Mouse (Mus musculus) forebrain, embryonic 13.5 days (tissue): ENCODE measurements at regions not wholly inside any gene's neighbourhood (a gene's known extent, or its start where the extent isn't known, plus 50 kb on each side); places are given as distances from the start of the nearest gene placed in this dataset.
A peak's percentile ranks its signal among the peaks of the same experiment; 100 is the strongest.

Source experiments
- ATAC-seq: fragments of 200-750 bp; cut with Nextera tagmentation; 2 replicates; pipeline ENCODE4 v1.8.0; 2017
- H3K27ac ChIP-seq: fragments of 300-500 bp; sonication (generic); 2 replicates; pipeline ENCODE4 v1.5.1; 2015; ENCODE audit warnings: inconsistent platforms, mild to moderate bottlenecking, moderate library complexity
- H3K27me3 ChIP-seq: fragments of 300-500 bp; sonication (generic); 2 replicates; pipeline ENCODE4 v1.6.1; 2015; ENCODE audit warnings: mild to moderate bottlenecking, inconsistent platforms
- H3K36me3 ChIP-seq: fragments of 300-500 bp; sonication (generic); 2 replicates; pipeline ENCODE4 v1.6.1; 2015; ENCODE audit warnings: mild to moderate bottlenecking, inconsistent platforms; ENCODE audit not compliant: poor library complexity, severe bottlenecking
- H3K4me1 ChIP-seq: fragments of 300-500 bp; sonication (generic); 2 replicates; pipeline ENCODE4 v1.6.1; 2015; ENCODE audit warnings: inconsistent platforms
- H3K4me2 ChIP-seq: fragments of 300-500 bp; sonication (generic); 2 replicates; pipeline ENCODE4 v1.6.1; 2015; ENCODE audit warnings: inconsistent platforms, mild to moderate bottlenecking, moderate library complexity
- H3K4me3 ChIP-seq: fragments of 300-500 bp; sonication (generic); 2 replicates; pipeline ENCODE4 v1.5.1; 2015; ENCODE audit warnings: mild to moderate bottlenecking, inconsistent platforms
- H3K9ac ChIP-seq: fragments of 300-500 bp; sonication (generic); 2 replicates; pipeline ENCODE4 v1.6.1; 2015; ENCODE audit warnings: mild to moderate bottlenecking, inconsistent platforms
- H3K9me3 ChIP-seq: fragments of 300-500 bp; sonication (generic); replicated peaks from 2 replicates; pipeline ENCODE4 v1.6.1; 2016; ENCODE audit warnings: inconsistent platforms
- WGBS: fragments of 180-500 bp; shearing (Covaris S2); methylation state at CpG from one replicate; pipeline ENCODE4 v1.1.7; 2015; 5-methylcytosine and 5-hydroxymethylcytosine counted together

DNA sequence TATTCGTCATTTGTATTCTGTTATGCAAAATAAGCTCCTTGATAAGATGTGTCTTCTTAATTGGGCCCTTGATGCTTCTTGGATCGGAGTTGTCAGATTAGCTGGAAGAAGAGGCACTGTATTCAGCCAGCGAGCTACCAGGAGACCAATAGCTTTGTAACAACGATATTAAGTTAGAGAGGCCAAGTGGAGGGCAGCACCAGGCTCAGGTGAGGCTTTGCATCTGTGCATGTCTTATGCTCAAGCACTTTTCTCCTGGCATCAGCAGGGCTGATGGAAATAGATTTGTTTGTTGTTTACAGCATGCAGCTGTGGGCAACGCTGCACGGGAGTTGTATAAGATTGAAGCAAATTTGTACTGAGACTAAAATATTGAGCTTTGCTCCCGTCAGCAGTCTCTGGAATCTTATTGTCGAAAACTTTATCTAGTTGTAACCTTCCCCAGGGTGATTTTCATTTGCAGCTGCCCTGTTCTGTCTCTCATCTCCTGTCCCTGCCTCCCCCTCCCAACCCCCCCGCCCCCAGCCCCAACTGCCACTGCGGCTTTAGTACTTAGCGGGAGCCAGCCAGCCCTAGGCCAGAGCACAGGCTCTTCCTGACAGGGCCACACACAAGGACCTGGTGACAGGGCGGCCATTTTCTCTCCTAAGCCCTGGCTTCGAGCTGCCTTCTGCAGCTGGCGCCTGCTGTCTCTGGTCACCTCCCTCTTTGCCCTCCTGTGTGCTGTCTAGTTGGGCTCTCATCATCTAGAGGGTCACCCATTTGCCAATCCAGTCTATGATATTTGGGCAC, 247.3 kb downstream of the Tshz3 start:
- Histone ChIP-seq H3K27me3 (no peaks in the 10 kb centered on the region), H3K9me3 (no peaks in the 10 kb centered on the region), H3K36me3 (no peaks in the 10 kb centered on the region), H3K4me2 (no peak overlapping the region), H3K9ac (no peak overlapping the region), H3K4me3 (no peak overlapping the region), H3K4me1 (peaks cover 9% of the 10 kb centered on the region; the same call in 1 of the 2 replicates), H3K27ac (no peak overlapping the region)
- 69% methylated on average over 14 of the region's 14 CpGs for whole genome bisulfite sequencing
- no peak for ATAC-seq

DNA sequence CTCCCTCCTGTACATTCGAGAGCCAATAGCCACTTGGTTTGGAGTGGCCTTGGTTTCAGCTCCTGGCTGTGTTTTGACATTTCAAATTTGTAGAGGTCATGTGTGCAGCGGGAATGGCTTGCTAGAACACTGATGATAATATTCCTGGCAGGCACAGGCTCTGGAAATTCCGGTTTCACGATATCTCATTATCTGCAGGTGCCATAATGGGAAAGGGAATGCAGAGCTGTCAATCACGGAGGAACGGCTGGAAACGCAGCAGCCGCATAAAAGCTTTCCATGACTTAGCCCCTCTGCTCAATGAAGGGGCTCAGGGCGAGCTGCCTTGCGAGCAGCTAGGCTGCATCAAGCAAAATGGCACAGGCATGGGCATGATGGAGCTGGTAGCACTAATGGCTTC, 251.6 kb downstream of the Tshz3 start:
- H3K4me3 ChIP-seq: no peak overlapping the region
- no peaks in the 10 kb centered on the region for H3K36me3 ChIP-seq
- peak; percentile 50; the same call in 1 of the 2 replicates for ATAC-seq
- no peak overlapping the region for H3K27ac ChIP-seq
- peaks cover 9% of the 10 kb centered on the region; the same call in 1 of the 2 replicates for H3K4me1 ChIP-seq
- WGBS: 41% methylated on average over 10 of the region's 10 CpGs
- H3K9ac ChIP-seq: no peak overlapping the region
- H3K4me2 ChIP-seq: no peak overlapping the region
- no peaks in the 10 kb centered on the region for H3K27me3 ChIP-seq
- no peaks in the 10 kb centered on the region for H3K9me3 ChIP-seq

DNA sequence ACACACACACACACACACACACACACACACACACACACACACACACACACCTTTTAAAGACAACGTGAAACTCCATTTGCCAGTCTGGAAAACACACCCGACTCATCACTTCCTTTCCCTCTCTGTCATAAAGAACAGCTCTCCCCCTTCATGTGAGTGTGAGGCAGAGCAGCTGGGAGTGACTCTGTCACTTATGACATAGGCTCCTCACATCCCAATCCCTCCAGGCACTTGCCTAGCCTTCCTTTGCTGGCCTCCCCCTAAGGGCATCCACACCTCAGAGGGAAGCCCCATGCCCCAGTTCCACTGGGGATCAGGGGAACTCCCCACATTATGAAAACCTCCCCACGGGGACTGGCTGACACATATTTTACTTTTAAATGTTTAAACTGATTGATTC, 257.5 kb downstream of the Tshz3 start:
- no peak overlapping the region for H3K4me3 ChIP-seq
- no peak for ATAC-seq
- H3K36me3 ChIP-seq: no peaks in the 10 kb centered on the region
- WGBS: 81% methylated on average over 2 of the region's 3 CpGs
- no peak overlapping the region for H3K4me2 ChIP-seq
- peaks cover 6% of the 10 kb centered on the region; the same call in 1 of the 2 replicates for H3K9me3 ChIP-seq
- H3K27me3 ChIP-seq: no peaks in the 10 kb centered on the region
- H3K4me1 ChIP-seq: no peaks in the 10 kb centered on the region
- H3K9ac ChIP-seq: no peak overlapping the region
- no peak overlapping the region for H3K27ac ChIP-seq

DNA sequence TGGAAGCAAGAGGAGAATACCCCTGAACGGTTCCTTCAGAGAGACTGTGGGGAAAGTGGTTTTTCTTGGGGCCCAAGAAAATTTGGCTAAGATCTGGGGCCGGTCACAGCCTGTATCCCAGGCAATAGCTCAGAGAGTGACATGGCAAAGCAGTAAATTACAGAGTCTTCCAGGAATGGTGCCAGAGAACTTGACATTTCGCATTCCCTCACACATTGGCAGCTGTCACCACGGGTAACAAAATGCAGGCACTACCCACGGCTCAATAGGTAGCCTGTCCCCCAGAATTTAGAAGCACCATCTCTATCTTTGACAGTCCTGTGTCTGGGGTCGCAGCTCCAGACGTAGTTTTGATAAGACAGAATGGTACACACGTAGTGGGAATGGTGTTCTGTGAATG, 260.3 kb downstream of the Tshz3 start:
- H3K9me3 ChIP-seq: peaks cover 6% of the 10 kb centered on the region; the same call in 1 of the 2 replicates
- no peak overlapping the region for H3K27ac ChIP-seq
- no peak overlapping the region for H3K4me3 ChIP-seq
- no peaks in the 10 kb centered on the region for H3K36me3 ChIP-seq
- no peaks in the 10 kb centered on the region for H3K4me1 ChIP-seq
- ATAC-seq: no peak
- H3K9ac ChIP-seq: no peak overlapping the region
- 84% methylated on average over 8 of the region's 8 CpGs for WGBS
- no peak overlapping the region for H3K4me2 ChIP-seq
- no peaks in the 10 kb centered on the region for H3K27me3 ChIP-seq

GRCm38 (mm10) chr7:36971772-36972171, 273.9 kb downstream of the Tshz3 start:
- Histone ChIP-seq H3K9me3 (no peaks in the 10 kb centered on the region), H3K27me3 (0 out of 2 replicates have a peak, but pooled peaks cover 5% of the 10 kb centered on the region), H3K4me1 (peaks cover 13% of the 10 kb centered on the region; the same call in 1 of the 2 replicates), H3K4me3 (no peak overlapping the region), H3K4me2 (no peak overlapping the region), H3K36me3 (no peaks in the 10 kb centered on the region), H3K27ac (no peak overlapping the region), H3K9ac (no peak overlapping the region)
- ATAC-seq: no peak
- 77% methylated on average over 7 of the region's 7 CpGs for WGBS

DNA sequence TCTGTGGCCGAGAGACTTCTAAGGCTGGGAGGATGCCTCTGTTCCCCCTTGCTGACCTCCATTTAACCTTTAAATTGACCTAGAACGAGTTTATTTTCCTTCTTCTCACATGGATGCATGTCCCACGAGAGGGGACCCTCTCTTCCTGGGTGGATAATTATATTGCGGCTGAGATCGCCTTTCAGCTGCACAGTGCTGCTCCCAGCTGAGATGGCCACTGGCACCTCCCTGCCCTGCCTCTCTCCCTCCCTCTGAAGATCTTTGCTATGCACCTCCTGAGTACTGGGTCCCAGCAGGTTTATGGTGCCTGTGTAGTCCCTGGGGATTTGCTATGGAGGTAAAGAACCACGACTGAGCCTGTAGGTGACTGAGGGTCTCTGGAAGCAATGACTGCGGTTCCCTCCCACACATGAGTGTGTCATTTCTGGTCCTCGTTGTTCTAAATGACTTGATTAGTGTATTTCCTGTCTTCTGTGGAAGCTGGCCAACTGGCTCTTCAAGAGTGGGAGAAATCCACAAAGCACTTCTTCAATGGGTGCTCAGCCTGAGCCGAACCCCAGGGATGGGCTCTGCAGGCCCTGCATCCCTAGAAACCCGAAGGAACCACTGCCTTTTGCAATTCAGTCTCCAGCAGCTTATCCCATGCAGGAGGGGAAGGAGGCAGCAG, 275.9 kb downstream of the Tshz3 start:
- H3K9me3 ChIP-seq: no peaks in the 10 kb centered on the region
- no peak overlapping the region for H3K4me2 ChIP-seq
- no peak overlapping the region for H3K9ac ChIP-seq
- ATAC-seq: no peak
- no peak overlapping the region for H3K27ac ChIP-seq
- H3K4me3 ChIP-seq: no peak overlapping the region
- H3K36me3 ChIP-seq: no peaks in the 10 kb centered on the region
- 45% methylated on average over 10 of the region's 10 CpGs for WGBS
- peaks cover 24% of the 10 kb centered on the region for H3K4me1 ChIP-seq
- 0 out of 2 replicates have a peak, but pooled peaks cover 5% of the 10 kb centered on the region for H3K27me3 ChIP-seq

DNA sequence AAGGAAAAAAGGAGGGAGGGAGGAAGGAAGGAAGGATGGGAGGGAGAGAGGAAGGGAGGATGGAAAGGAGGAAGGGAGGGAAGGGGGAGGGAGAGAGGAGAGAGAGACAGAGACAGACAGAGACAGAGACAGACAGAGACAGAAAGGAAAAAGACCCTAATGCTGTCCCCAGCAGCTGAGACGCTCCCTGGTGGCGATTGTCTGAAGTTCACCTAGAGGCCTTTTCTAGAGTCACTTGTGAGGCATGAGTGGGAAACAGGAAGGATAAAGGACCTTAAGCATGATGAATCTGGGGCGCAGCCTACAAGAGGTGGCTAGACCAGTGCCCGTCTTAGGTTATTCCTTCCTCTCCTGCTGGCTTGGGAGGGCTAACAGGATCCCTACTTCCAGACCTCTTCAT, 276.7 kb downstream of the Tshz3 start:
- Histone ChIP-seq H3K4me3 (no peak overlapping the region), H3K4me1 (peaks cover 17% of the 10 kb centered on the region), H3K27ac (no peak overlapping the region), H3K9ac (no peak overlapping the region), H3K9me3 (no peaks in the 10 kb centered on the region), H3K27me3 (0 out of 2 replicates have a peak, but pooled peaks cover 5% of the 10 kb centered on the region), H3K4me2 (no peak overlapping the region), H3K36me3 (no peaks in the 10 kb centered on the region)
- WGBS: 43% methylated on average over 4 of the region's 4 CpGs
- ATAC-seq: no peak

DNA sequence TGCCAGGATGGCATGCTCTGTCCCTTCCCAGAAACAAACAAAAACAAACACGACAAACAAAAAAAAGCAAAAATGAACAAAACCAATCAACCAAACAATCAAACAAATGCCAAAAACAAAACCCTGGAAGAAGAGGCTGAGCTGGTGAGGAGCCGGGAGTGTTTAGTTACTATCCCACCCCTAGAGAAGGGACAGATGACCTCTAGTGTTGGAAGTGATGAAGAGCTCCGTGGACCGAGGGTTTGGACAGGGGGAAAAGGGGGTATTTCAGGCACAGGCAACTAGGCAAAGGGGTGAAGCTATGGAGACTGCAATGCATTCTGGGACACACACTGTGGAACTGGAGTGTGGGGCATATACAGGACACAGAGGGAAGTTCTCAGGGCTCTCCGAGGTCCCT, 277.6 kb downstream of the Tshz3 start:
- H3K4me2 ChIP-seq: no peak overlapping the region
- no peak overlapping the region for H3K9ac ChIP-seq
- no peak for ATAC-seq
- peaks cover 17% of the 10 kb centered on the region for H3K4me1 ChIP-seq
- no peak overlapping the region for H3K27ac ChIP-seq
- no peaks in the 10 kb centered on the region for H3K36me3 ChIP-seq
- WGBS: 24% methylated on average over 5 of the region's 5 CpGs
- 0 out of 2 replicates have a peak, but pooled peaks cover 5% of the 10 kb centered on the region for H3K27me3 ChIP-seq
- no peak overlapping the region for H3K4me3 ChIP-seq
- no peaks in the 10 kb centered on the region for H3K9me3 ChIP-seq

- peak; percentile 66 for ATAC-seq
- Histone ChIP-seq H3K27ac (no peak overlapping the region), H3K4me3 (no peak overlapping the region), H3K27me3 (0 out of 2 replicates have a peak, but pooled peaks cover 5% of the 10 kb centered on the region), H3K36me3 (no peaks in the 10 kb centered on the region), H3K9me3 (no peaks in the 10 kb centered on the region), H3K9ac (no peak overlapping the region), H3K4me1 (peaks cover 17% of the 10 kb centered on the region), H3K4me2 (0 out of 2 replicates have a peak overlapping the region, but pooled peaks have one; percentile 10)
- 52% methylated on average over 12 of the region's 12 CpGs for WGBS
Observed at GRCm38 (mm10) chr7:36977819-36978218, 279.9 kb downstream of the Tshz3 start.

GRCm38 (mm10) chr7:36989380-36989779, 291.5 kb downstream of the Tshz3 start:
- 91% methylated on average over 1 of the region's 1 CpGs for WGBS
- Histone ChIP-seq H3K4me2 (no peak overlapping the region), H3K27ac (no peak overlapping the region), H3K27me3 (no peaks in the 10 kb centered on the region), H3K9ac (no peak overlapping the region), H3K36me3 (no peaks in the 10 kb centered on the region), H3K4me3 (no peak overlapping the region), H3K9me3 (0 out of 2 replicates have a peak, but pooled peaks cover 4% of the 10 kb centered on the region), H3K4me1 (no peaks in the 10 kb centered on the region)
- ATAC-seq: no peak

DNA sequence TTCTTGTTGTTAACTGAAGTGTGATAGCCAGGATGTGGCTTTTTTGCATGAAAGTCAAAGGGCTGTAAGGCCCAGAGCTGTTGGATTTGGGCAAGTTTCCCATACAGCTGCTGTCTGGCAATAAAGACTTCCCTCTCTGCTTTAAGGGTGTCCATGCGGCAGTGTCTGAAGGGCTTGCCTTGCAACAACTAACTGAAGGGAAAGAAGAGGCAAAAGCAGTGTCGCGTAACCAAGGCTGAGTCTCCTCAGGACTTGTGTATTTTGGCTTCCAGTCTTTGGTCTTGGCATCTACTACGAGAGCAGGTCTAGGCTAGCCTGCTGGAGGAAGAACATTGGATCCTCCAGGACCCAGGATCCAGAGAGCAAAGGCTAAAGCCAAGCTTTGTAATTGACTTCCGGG, 306.7 kb downstream of the Tshz3 start:
- 91% methylated on average over 5 of the region's 5 CpGs for WGBS
- H3K27ac ChIP-seq: no peak overlapping the region
- H3K4me1 ChIP-seq: no peaks in the 10 kb centered on the region
- no peaks in the 10 kb centered on the region for H3K9me3 ChIP-seq
- H3K9ac ChIP-seq: no peak overlapping the region
- H3K4me2 ChIP-seq: no peak overlapping the region
- no peak for ATAC-seq
- H3K27me3 ChIP-seq: no peaks in the 10 kb centered on the region
- H3K4me3 ChIP-seq: no peak overlapping the region
- no peaks in the 10 kb centered on the region for H3K36me3 ChIP-seq

- ATAC-seq: no peak
- H3K9me3 ChIP-seq: no peaks in the 10 kb centered on the region
- H3K4me3 ChIP-seq: no peak overlapping the region
- H3K27me3 ChIP-seq: no peaks in the 10 kb centered on the region
- H3K9ac ChIP-seq: no peak overlapping the region
- no peaks in the 10 kb centered on the region for H3K4me1 ChIP-seq
- WGBS: 91% methylated on average over 2 of the region's 2 CpGs
- no peak overlapping the region for H3K27ac ChIP-seq
- no peak overlapping the region for H3K4me2 ChIP-seq
- no peaks in the 10 kb centered on the region for H3K36me3 ChIP-seq
Observed at GRCm38 (mm10) chr7:37005701-37006100, 307.8 kb downstream of the Tshz3 start.
